Mouse (Mus musculus): ENCODE measurements at regions not wholly inside any gene's neighbourhood (a gene's known extent, or its start where the extent isn't known, plus 50 kb on each side); places are given as distances from the start of the nearest gene placed in this dataset.
A peak's percentile ranks its signal among the peaks of the same experiment; 100 is the strongest.
"Not testable (repeated sequence)": the region's sequence is repeated elsewhere in the genome, so short reads cannot be mapped to it uniquely, and the experiment has no call there.

- DNase-seq, result no peak
Observed at GRCm38 (mm10) chr19:35034408-35034807, 112.2 kb downstream of the Kif20b start.

GRCm38 (mm10) chr19:35045576-35045975, 123.4 kb downstream of the Kif20b start:
- no peak for DNase-seq

- no peak for DNase-seq
Observed at GRCm38 (mm10) chr19:35066352-35066935, 144.3 kb downstream of the Kif20b start.

- DNase-seq, result no peak
Observed at GRCm38 (mm10) chr19:35081126-35081525, 159.0 kb downstream of the Kif20b start.

- no peak for DNase-seq
Observed at GRCm38 (mm10) chr19:35101244-35101643, 179.1 kb downstream of the Kif20b start.

- DNase-seq, result no peak
Observed at GRCm38 (mm10) chr19:35114313-35114712, 192.2 kb downstream of the Kif20b start.

- DNase-seq, result no peak
Observed at GRCm38 (mm10) chr19:35125278-35125677, 203.1 kb downstream of the Kif20b start.

- DNase-seq, result no peak
Observed at GRCm38 (mm10) chr19:35126594-35127051, 204.5 kb downstream of the Kif20b start.

GRCm38 (mm10) chr19:35128104-35128503, 205.9 kb downstream of the Kif20b start:
- DNase-seq, result no peak

- no peak for DNase-seq
Observed at GRCm38 (mm10) chr19:35143131-35143530, 221.0 kb downstream of the Kif20b start.

- DNase-seq, result no peak
Observed at GRCm38 (mm10) chr19:35143781-35144180, 221.6 kb downstream of the Kif20b start.

- DNase-seq, result not testable (repeated sequence)
Observed at GRCm38 (mm10) chr19:35149476-35149875, 227.3 kb downstream of the Kif20b start.

GRCm38 (mm10) chr19:35150780-35151725, 228.9 kb downstream of the Kif20b start:
- peak; percentile 34 to 74 for DNase-seq

GRCm38 (mm10) chr19:35151841-35152240, 229.7 kb downstream of the Kif20b start:
- DNase-seq, result no peak

GRCm38 (mm10) chr19:35157849-35158248, 235.7 kb downstream of the Kif20b start:
- DNase-seq, result no peak

- no peak for DNase-seq
Observed at GRCm38 (mm10) chr19:35164727-35165126, 242.6 kb downstream of the Kif20b start.

- no peak for DNase-seq
Observed at GRCm38 (mm10) chr19:35170554-35170953, 248.4 kb downstream of the Kif20b start.

- DNase-seq, result no peak
Observed at GRCm38 (mm10) chr19:35180102-35180501, 257.9 kb downstream of the Kif20b start.

GRCm38 (mm10) chr19:35205557-35206239, 283.5 kb downstream of the Kif20b start:
- no peak for DNase-seq

GRCm38 (mm10) chr19:35244188-35244587, 322.0 kb downstream of the Kif20b start:
- DNase-seq, result no peak

- DNase-seq, result peak; percentile 17 to 55
Observed at GRCm38 (mm10) chr19:35247531-35247930, 325.4 kb downstream of the Kif20b start.

- DNase-seq, result not testable (repeated sequence)
Observed at GRCm38 (mm10) chr19:35258634-35259033, 336.5 kb downstream of the Kif20b start.

- peak in 1 of 2 experiments; percentile 13 for DNase-seq
Observed at GRCm38 (mm10) chr19:35263101-35263500, 340.9 kb downstream of the Kif20b start.

Measured in kidney, postnatal 36 days (tissue).